Mouse (Mus musculus) hindbrain, embryonic 16.5 days (tissue): ENCODE data around the gene Fkbp5. TPM values are rescaled to one million over a fixed set of nuclear protein-coding genes. Genes with fewer than 3 reads are reported as not detected.

Experiments
- ATAC-seq: fragments of 200-750 bp; cut with Nextera tagmentation; 2 replicates; pipeline ENCODE4 v1.8.0; 2017; ENCODE audit warnings: moderate TSS enrichment, moderate library complexity
- H3K27ac ChIP-seq: fragments of 300-500 bp; sonication (generic); 2 replicates; pipeline ENCODE4 v1.5.1; 2014; ENCODE audit warnings: low read depth, mild to moderate bottlenecking, control low read depth, low read length, moderate library complexity
- H3K27me3 ChIP-seq: fragments of 300-500 bp; sonication (generic); replicated peaks from 2 replicates; pipeline ENCODE4 v1.6.1; 2014; ENCODE audit warnings: low read length; ENCODE audit not compliant: control insufficient read depth, insufficient read depth
- H3K36me3 ChIP-seq: fragments of 300-500 bp; sonication (generic); 2 replicates; pipeline ENCODE4 v1.6.1; 2014; ENCODE audit warnings: mild to moderate bottlenecking, low read length, moderate library complexity, mixed read lengths; ENCODE audit not compliant: control insufficient read depth, insufficient read depth
- H3K4me1 ChIP-seq: fragments of 300-500 bp; sonication (generic); 2 replicates; pipeline ENCODE4 v1.6.1; 2014; ENCODE audit warnings: low read depth, low read length; ENCODE audit not compliant: control insufficient read depth, insufficient read depth
- H3K4me2 ChIP-seq: fragments of 300-500 bp; sonication (generic); 2 replicates; pipeline ENCODE4 v1.6.1; 2014; ENCODE audit warnings: mild to moderate bottlenecking, low read length, control low read depth, moderate library complexity
- H3K4me3 ChIP-seq: fragments of 300-500 bp; sonication (generic); 2 replicates; pipeline ENCODE4 v1.5.1; 2014; ENCODE audit warnings: mild to moderate bottlenecking, low read length, control low read depth, moderate library complexity
- H3K9ac ChIP-seq: fragments of 300-500 bp; sonication (generic); 2 replicates; pipeline ENCODE4 v1.6.1; 2014; ENCODE audit warnings: low read depth, mild to moderate bottlenecking, control low read depth, low read length, moderate library complexity
- H3K9me3 ChIP-seq: fragments of 300-500 bp; sonication (generic); 2 replicates; pipeline ENCODE4 v1.6.1; 2014; ENCODE audit warnings: mild to moderate bottlenecking, low read length, moderate library complexity; ENCODE audit not compliant: control insufficient read depth
- WGBS: fragments of 180-500 bp; shearing (Covaris S2); extraction: QIAGEN DNeasy Blood & Tissue Kit; methylation state at CpG from one replicate; pipeline ENCODE4 v1.1.7; 2014; 5-methylcytosine and 5-hydroxymethylcytosine counted together
- polyA plus RNA-seq: library from polyadenylated mRNA; unstranded; fragments of >200 nt; fragmentation: Nextera tagmentation; extraction: Ambion mirVana; gene quantifications from 2 replicates; pipeline ENCODE4 v1.2.1, GENCODE M21; 2015

Gene Fkbp5
- polyA plus RNA-seq, 1 experiment from 2014 or later: 26.7 TPM

DNA sequence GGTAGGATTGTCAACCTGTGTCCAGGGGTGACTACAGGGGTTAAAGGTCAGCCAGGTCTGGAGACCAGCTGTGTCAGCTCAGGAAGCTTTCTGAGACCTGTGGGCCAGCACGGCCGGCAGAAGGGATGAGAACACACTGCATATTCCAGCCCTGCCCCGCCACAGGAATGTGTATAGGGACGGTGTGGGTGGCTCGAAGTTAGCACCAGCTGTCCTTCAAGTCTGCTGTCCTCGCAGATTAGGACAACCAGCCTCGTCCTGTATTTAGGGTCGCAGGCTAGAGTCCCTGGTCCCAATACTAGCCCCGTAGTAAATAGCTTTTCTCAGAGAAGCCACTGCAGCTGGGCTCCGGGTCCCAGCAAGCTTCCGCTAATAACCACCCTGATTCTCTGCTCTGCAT, 31.2 kb upstream of the Fkbp5 start:
- Histone ChIP-seq H3K9me3 (no peaks in the 10 kb centered on the region), H3K4me2 (no peak overlapping the region), H3K27ac (no peak overlapping the region), H3K36me3 (no peaks in the 10 kb centered on the region), H3K4me1 (no peaks in the 10 kb centered on the region; the same call in 1 of the 2 replicates), H3K9ac (no peak overlapping the region), H3K4me3 (no peak overlapping the region), H3K27me3 (no peaks in the 10 kb centered on the region)
- no peak for ATAC-seq
- WGBS: 76% methylated on average over 11 of the region's 11 CpGs

DNA sequence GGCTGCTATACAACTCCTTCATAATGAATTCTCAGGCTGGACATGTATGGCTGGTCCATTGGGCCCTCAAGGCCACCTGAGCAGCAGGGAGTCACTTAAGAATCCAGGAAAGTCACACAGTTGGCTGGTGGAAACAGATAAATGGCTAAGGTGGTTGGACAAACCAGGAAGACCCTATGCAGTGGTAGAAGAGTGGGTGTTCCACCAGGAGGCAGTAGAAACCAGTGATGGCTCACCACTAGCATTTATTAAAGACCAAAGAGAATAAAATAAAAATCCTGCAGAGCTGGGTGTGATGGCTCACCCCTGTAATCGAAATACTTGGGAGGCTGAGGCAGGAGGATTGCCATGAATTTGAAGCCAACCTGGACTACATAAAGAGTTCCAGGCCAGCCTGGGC, 29.6 kb upstream of the Fkbp5 start:
- WGBS: 87% methylated on average over 1 of the region's 1 CpGs

DNA sequence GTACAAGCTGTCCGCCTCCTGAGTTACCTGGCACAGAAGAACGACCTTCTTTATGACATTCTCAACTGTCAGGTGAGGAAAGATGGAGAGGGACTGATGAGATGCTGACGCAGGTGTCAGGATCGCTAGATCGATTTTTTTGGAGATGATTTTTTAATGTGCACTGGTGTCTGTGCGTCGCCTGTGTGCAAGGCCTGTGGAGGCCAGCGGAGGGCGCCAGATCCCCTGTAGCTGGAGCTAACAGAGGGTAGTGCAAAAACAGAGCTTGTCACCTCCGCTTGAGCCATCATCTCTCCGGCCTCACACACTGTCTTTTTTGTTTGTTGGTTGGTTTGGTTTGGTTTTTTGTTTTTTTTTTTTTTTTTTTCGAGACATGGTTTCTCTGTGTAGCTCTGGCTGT, 20.6 kb upstream of the Fkbp5 start:
- Histone ChIP-seq H3K4me3 (no peak overlapping the region), H3K9ac (no peak overlapping the region), H3K27me3 (peaks cover 2% of the 10 kb centered on the region; the same call in 1 of the 2 replicates), H3K36me3 (no peaks in the 10 kb centered on the region), H3K4me1 (no peaks in the 10 kb centered on the region), H3K27ac (no peak overlapping the region), H3K4me2 (no peak overlapping the region), H3K9me3 (peaks cover 9% of the 10 kb centered on the region)
- ATAC-seq: no peak
- 49% methylated on average over 12 of the region's 12 CpGs for WGBS

More for the DNA sequence above, 29.6 kb upstream of the Fkbp5 start:
- no peak overlapping the region for H3K27ac ChIP-seq
- no peaks in the 10 kb centered on the region for H3K4me1 ChIP-seq
- no peaks in the 10 kb centered on the region for H3K36me3 ChIP-seq
- ATAC-seq: no peak
- peaks cover under 1% of the 10 kb centered on the region; the same call in 1 of the 2 replicates for H3K9me3 ChIP-seq
- H3K4me2 ChIP-seq: no peak overlapping the region
- no peak overlapping the region for H3K9ac ChIP-seq
- H3K27me3 ChIP-seq: no peaks in the 10 kb centered on the region
- H3K4me3 ChIP-seq: no peak overlapping the region

DNA sequence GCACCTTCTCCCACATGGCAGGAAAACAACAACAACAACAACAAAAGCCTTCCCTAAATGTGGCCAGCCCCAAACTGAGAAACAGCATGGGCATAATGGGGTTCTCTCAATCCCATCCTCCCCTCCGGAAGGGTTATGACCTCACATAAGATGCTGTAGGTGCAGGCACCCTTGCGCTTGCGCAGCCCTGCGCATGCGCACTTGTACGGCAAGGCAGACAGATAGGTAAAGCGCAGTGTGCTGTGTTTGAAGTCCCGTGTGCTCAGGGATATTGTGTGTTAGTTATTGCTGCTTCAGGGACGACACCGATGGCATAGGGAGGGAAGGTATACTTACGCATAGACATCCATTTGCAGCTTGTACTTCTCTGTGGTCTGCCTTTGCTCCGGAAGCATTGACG, 16.0 kb upstream of the Fkbp5 start:
- Histone ChIP-seq H3K4me1 (no peaks in the 10 kb centered on the region; the same call in 1 of the 2 replicates), H3K9ac (no peak overlapping the region), H3K4me2 (no peak overlapping the region), H3K4me3 (no peak overlapping the region), H3K27me3 (peaks cover 2% of the 10 kb centered on the region; the same call in 1 of the 2 replicates), H3K9me3 (0 out of 2 replicates have a peak, but pooled peaks cover under 1% of the 10 kb centered on the region), H3K36me3 (no peaks in the 10 kb centered on the region), H3K27ac (no peak overlapping the region)
- ATAC-seq: no peak
- 92% methylated on average over 13 of the region's 13 CpGs for WGBS

DNA sequence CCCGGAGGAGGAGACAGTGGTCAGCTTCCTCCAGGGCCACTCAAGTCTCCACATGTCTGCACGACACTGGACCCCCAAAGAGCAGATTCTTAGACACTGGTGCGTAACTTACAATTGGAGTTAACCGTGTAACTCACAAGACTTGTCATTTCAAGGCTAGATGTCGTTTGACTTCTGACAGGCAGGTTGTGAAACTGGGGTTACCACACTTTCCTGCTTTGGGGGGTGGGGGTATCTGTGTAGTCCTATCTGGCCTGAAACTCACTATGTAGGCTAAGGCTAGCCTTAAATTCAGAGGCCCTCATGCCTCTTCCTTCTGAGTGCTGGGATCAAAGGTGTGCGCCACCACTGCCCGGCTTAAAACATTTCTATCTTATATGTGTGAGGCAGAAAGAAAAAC, 15.2 kb upstream of the Fkbp5 start:
- Histone ChIP-seq H3K36me3 (no peaks in the 10 kb centered on the region), H3K27ac (no peak overlapping the region), H3K4me1 (peaks cover 3% of the 10 kb centered on the region), H3K27me3 (peaks cover 2% of the 10 kb centered on the region; the same call in 1 of the 2 replicates), H3K9ac (no peak overlapping the region), H3K4me3 (no peak overlapping the region), H3K9me3 (no peaks in the 10 kb centered on the region), H3K4me2 (no peak overlapping the region)
- WGBS: 88% methylated on average over 7 of the region's 7 CpGs
- ATAC-seq: no peak

DNA sequence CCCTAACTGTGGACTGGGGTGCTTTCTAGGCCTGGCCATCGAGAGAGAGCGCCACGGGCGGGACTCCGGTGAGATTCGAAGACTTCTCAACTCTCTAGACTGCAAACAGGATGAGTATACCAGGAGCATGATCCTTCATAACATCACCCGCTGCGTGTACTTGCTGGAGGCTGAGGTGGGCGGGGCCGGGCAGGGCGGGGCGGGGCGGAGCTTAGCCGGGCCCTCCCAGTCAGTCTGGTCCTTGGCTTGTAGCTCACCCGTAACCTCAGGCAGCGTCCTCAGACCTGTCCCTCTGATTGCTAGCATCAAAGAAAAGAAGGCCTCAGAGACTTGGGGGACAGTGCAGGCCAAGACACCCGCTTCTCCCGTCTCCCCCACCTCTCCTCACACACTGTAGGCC, 14.6 kb upstream of the Fkbp5 start:
- ATAC-seq: no peak
- H3K4me1 ChIP-seq: peaks cover 6% of the 10 kb centered on the region
- 16% methylated on average over 17 of the region's 18 CpGs for whole genome bisulfite sequencing

DNA sequence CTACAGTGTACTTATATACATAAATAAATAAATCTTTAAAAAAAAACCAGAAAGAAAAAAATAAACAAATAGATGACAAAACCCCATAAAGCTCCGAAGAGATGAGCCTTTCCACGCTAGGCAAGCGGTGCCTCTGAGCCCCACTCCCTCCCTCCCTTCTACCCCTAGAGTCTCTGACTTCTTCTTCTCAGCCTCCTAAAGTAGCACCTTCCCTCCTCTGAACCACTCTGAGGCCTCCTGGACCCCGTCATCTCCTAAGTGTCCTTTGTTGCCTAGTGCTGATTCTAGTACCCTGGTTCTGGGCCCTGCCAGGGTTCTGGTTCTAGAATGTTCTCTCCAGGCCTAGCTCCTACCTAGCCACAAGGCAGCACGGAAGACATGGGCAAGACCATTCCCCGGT, 13.2 kb upstream of the Fkbp5 start, which contains the start of gene Armc12:
Gene Armc12 (plus strand): TSS at position 301 of the 400 bp plus-strand sequence.
- WGBS: 90% methylated on average over 6 of the region's 6 CpGs

More for the DNA sequence above, 14.6 kb upstream of the Fkbp5 start:
- Histone ChIP-seq H3K9ac (no peak overlapping the region), H3K27me3 (no peaks in the 10 kb centered on the region), H3K27ac (no peak overlapping the region), H3K9me3 (no peaks in the 10 kb centered on the region), H3K4me2 (no peak overlapping the region), H3K36me3 (no peaks in the 10 kb centered on the region), H3K4me3 (no peak overlapping the region)

DNA sequence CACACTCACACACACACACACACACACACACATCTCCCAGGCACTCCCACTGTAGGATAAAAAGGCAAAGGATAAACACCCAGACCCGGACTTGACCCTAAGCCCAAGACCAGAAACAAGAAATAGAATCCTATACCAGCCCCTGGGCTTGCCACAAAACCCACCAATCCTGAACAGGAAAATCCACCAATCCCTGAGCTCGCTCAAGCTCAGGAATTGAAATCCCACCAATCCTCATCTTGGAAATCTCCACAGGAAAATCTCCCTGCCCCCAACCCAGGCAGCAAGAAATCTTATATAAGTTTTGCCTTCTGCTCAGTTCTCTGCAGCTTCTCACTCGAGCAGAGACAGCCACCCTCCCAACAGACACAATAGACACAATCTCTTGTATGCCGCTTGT, 11.8 kb upstream of the Fkbp5 start:
- WGBS: 75% methylated on average over 4 of the region's 4 CpGs
- no peaks in the 10 kb centered on the region for H3K27me3 ChIP-seq
- peaks cover 6% of the 10 kb centered on the region for H3K4me1 ChIP-seq
- ATAC-seq: no peak
- no peak overlapping the region for H3K27ac ChIP-seq
- no peak overlapping the region for H3K4me2 ChIP-seq
- H3K9me3 ChIP-seq: no peaks in the 10 kb centered on the region
- H3K4me3 ChIP-seq: no peak overlapping the region
- H3K36me3 ChIP-seq: no peaks in the 10 kb centered on the region
- no peak overlapping the region for H3K9ac ChIP-seq

More for the DNA sequence above, 13.2 kb upstream of the Fkbp5 start, which contains the start of gene Armc12:
- H3K9ac ChIP-seq: no peak within 1 kb of the TSS
- H3K27me3 ChIP-seq: no peaks in the 10 kb centered on the region
- no peaks in the 10 kb centered on the region for H3K36me3 ChIP-seq
- H3K9me3 ChIP-seq: no peaks in the 10 kb centered on the region
- H3K27ac ChIP-seq: no peak within 1 kb of the TSS
- H3K4me2 ChIP-seq: no peak within 1 kb of the TSS
- ATAC-seq: no peak
- H3K4me3 ChIP-seq: no peak within 1 kb of the TSS
- H3K4me1 ChIP-seq: peaks cover 6% of the 10 kb centered on the region

DNA sequence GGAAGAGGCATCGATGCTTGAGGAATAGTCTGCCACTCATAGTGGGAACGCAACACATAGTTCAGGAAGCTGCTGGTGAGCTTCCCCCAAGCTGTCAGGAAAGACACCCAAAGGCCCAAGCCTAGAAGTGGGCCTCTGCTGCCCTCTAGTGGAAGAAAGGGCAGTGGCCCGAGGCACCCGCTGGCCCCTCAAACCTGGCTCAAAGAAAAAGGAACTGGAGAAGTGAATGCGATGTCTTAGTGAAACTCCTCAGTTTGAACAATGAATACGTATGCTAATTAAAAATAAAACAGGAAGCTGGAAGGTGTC, 10.7 kb upstream of the Fkbp5 start:
- no peaks in the 10 kb centered on the region for H3K27me3 ChIP-seq
- H3K4me3 ChIP-seq: no peak overlapping the region
- no peak overlapping the region for H3K27ac ChIP-seq
- no peaks in the 10 kb centered on the region for H3K9me3 ChIP-seq
- peak overlapping the region; percentile 25; the same call in 1 of the 2 replicates for H3K9ac ChIP-seq
- WGBS: 5% methylated on average over 6 of the region's 6 CpGs
- H3K36me3 ChIP-seq: no peaks in the 10 kb centered on the region
- peaks cover 8% of the 10 kb centered on the region for H3K4me1 ChIP-seq
- H3K4me2 ChIP-seq: peak overlapping the region; percentile 27; the same call in 1 of the 2 replicates
- peak; percentile 64; the same call in 1 of the 2 replicates for ATAC-seq
